Mouse (Mus musculus) cerebellum, adult 2 months (tissue): Measurements from ENCODE around the gene Prickle3.
"Not testable (repeated sequence)": the region's sequence is repeated elsewhere in the genome, so short reads cannot be mapped to it uniquely, and the experiment has no call there.

Experiments used
- CTCF ChIP-seq: fragments of 200-500 bp; IDR thresholded peaks from 2 replicates; pipeline ENCODE4 v1.5.1; 2011; ENCODE audit warnings: low read depth, mild to moderate bottlenecking, control low read depth, low read length, moderate library complexity, borderline replicate concordance; ENCODE audit not compliant: insufficient read depth
- POLR2A ChIP-seq: fragments of 200-500 bp; IDR thresholded peaks from 2 replicates; pipeline ENCODE4 v1.6.1; 2011; ENCODE audit warnings: low read length, control low read depth, borderline replicate concordance; ENCODE audit not compliant: insufficient read depth

GRCm38 (mm10) chrX:7716058-7716457 lies 59.0 kb downstream of the Prickle3 start:
- not testable (repeated sequence) for TF ChIP-seq CTCF, POLR2A
